Mouse (Mus musculus): ENCODE data around the gene Sgpp1. TPM values are rescaled to one million over a fixed set of nuclear protein-coding genes. Genes with fewer than 3 reads are reported as not detected.

Gene Sgpp1
- polyA plus RNA-seq, 1 experiment from 2014 or later: 27.0 TPM

DNA sequence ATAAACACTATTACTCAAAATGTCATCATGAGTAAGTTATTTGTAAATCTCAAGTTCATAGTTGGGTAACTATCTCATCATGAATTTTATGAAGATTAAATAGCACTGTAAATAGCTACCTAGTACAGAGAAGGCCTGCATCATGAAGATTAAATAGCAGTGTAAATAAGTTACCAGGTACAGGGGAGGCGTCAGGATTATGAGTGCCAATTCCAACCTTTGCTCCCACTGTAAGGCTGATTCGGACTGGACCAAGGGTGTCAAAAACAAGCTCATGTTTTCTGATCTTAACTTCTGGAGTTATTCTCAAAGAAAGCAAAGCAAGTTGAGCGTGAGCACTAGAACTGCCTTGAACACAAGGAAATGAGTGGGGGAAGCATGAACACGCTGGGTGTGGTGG, 51.9 kb downstream of the Sgpp1 start:
- no peak overlapping the region for H3K27ac ChIP-seq
- WGBS: 84% methylated on average over 4 of the region's 4 CpGs
- DNase-seq (ENCODE audit: low spot score): no peak
- H3K4me3 ChIP-seq (replicated peaks; ENCODE audit: low read depth, low read length): no peak overlapping the region
- no peak overlapping the region for H3K9ac ChIP-seq (ENCODE audit: low read depth, low read length)
- ATAC-seq (replicated peaks; ENCODE audit: low FRiP score, low read depth): peak; percentile 86; the same call in 1 of the 2 replicates
- H3K36me3 ChIP-seq (ENCODE audit: insufficient read depth, low read length): no peaks in the 10 kb centered on the region
- no peak overlapping the region for H3K4me2 ChIP-seq (ENCODE audit: low read length)
- H3K4me1 ChIP-seq (replicated peaks; ENCODE audit: insufficient read depth, low read length): no peaks in the 10 kb centered on the region
- no peak for TF ChIP-seq CTCF (IDR thresholded peaks at IDR 0.05; ENCODE audit: low read depth)
- H3K27me3 ChIP-seq (ENCODE audit: insufficient read depth, low read length): no peaks in the 10 kb centered on the region
- no peaks in the 10 kb centered on the region for H3K9me3 ChIP-seq (replicated peaks; ENCODE audit: low read length)

DNA sequence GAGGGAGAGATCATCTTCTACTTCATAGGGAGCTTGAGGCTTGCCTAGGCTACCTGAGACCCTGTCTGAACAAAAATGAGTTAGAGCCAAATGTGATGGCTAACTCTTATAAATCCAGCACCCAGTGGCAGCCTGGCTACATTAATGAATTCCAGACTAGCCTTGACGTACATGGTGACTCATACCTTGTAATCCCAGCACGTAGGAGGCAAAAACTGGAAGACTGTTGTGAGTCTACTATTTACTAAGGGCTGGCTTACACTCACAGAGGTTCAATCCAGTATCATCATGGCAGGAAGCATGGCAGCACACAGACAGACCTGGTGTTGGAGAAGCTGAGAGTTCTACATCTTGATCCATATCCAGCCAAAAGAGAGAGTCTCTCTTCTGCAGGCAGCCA, 52.7 kb downstream of the Sgpp1 start:
- H3K9me3 ChIP-seq (replicated peaks; ENCODE audit: low read length): no peaks in the 10 kb centered on the region
- no peak overlapping the region for H3K9ac ChIP-seq (ENCODE audit: low read depth, low read length)
- no peaks in the 10 kb centered on the region for H3K27me3 ChIP-seq (ENCODE audit: insufficient read depth, low read length)
- no peak overlapping the region for H3K4me3 ChIP-seq (replicated peaks; ENCODE audit: low read depth, low read length)
- no peak overlapping the region for H3K27ac ChIP-seq
- DNase-seq (ENCODE audit: low spot score) (no peak), ATAC-seq (replicated peaks; ENCODE audit: low FRiP score, low read depth) (no peak)
- no peak for TF ChIP-seq CTCF (IDR thresholded peaks at IDR 0.05; ENCODE audit: low read depth)
- 58% methylated on average over 2 of the region's 2 CpGs for WGBS
- H3K4me1 ChIP-seq (replicated peaks; ENCODE audit: insufficient read depth, low read length): no peaks in the 10 kb centered on the region
- H3K4me2 ChIP-seq (ENCODE audit: low read length): no peak overlapping the region
- H3K36me3 ChIP-seq (ENCODE audit: insufficient read depth, low read length): no peaks in the 10 kb centered on the region

DNA sequence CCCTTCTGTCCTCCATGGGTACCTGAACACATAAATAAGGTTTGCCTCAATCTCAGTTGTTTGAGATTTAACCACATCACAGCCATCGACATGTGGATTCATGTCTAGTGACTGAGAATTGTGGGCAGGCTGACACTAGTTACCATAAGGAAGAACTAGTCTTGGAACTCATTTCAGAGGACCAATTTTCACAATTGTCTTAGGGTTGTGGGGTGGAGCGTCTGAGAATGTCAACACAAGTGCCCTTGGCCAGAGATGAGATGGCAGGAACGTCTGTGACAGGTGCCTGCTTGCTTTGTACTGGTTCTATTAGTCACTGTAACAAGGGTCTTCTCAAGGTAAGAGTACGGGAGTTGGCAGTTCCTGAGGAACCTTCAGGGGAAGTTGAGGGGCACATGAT, 54.4 kb downstream of the Sgpp1 start:
- no peak for DNase-seq (ENCODE audit: low spot score)
- no peak for ATAC-seq (replicated peaks; ENCODE audit: low FRiP score, low read depth)
- no peaks in the 10 kb centered on the region for H3K9me3 ChIP-seq (replicated peaks; ENCODE audit: low read length)
- no peaks in the 10 kb centered on the region for H3K27me3 ChIP-seq (ENCODE audit: insufficient read depth, low read length)
- no peak overlapping the region for H3K4me2 ChIP-seq (ENCODE audit: low read length)
- H3K4me3 ChIP-seq (replicated peaks; ENCODE audit: low read depth, low read length): no peak overlapping the region
- no peak overlapping the region for H3K9ac ChIP-seq (ENCODE audit: low read depth, low read length)
- TF ChIP-seq CTCF (IDR thresholded peaks at IDR 0.05; ENCODE audit: low read depth): no peak
- no peak overlapping the region for H3K27ac ChIP-seq
- H3K4me1 ChIP-seq (replicated peaks; ENCODE audit: insufficient read depth, low read length): no peaks in the 10 kb centered on the region
- no peaks in the 10 kb centered on the region for H3K36me3 ChIP-seq (ENCODE audit: insufficient read depth, low read length)
- WGBS: 77% methylated on average over 4 of the region's 4 CpGs

DNA sequence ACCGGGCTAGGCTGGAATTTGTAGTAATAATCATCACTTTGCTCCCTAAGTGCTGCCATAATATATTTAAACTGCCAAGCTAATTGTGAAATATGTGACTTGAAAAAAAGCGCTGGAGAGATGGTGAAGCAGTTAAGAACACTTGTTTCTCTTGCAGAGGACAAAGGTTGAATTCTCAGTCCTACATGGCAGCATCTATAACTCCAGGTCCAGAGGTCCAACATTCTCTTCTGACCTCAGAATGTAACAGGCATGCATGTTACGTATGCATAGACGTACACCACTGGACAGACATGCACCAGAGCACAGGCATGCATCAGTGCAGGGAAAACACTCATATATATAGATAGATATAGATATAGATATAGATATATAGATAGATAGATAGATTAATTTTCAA, 57.1 kb downstream of the Sgpp1 start:
- H3K4me1 ChIP-seq (replicated peaks; ENCODE audit: insufficient read depth, low read length): no peaks in the 10 kb centered on the region
- no peaks in the 10 kb centered on the region for H3K27me3 ChIP-seq (ENCODE audit: insufficient read depth, low read length)
- DNase-seq (ENCODE audit: low spot score) (no peak), ATAC-seq (replicated peaks; ENCODE audit: low FRiP score, low read depth) (0 out of 2 replicates have a peak, but pooled peaks have one; percentile 61)
- H3K4me2 ChIP-seq (ENCODE audit: low read length): no peak overlapping the region
- no peak overlapping the region for H3K4me3 ChIP-seq (replicated peaks; ENCODE audit: low read depth, low read length)
- TF ChIP-seq CTCF (IDR thresholded peaks at IDR 0.05; ENCODE audit: low read depth): no peak
- 77% methylated on average over 4 of the region's 4 CpGs for WGBS
- no peaks in the 10 kb centered on the region for H3K9me3 ChIP-seq (replicated peaks; ENCODE audit: low read length)
- no peak overlapping the region for H3K27ac ChIP-seq
- H3K9ac ChIP-seq (ENCODE audit: low read depth, low read length): no peak overlapping the region
- H3K36me3 ChIP-seq (ENCODE audit: insufficient read depth, low read length): no peaks in the 10 kb centered on the region

DNA sequence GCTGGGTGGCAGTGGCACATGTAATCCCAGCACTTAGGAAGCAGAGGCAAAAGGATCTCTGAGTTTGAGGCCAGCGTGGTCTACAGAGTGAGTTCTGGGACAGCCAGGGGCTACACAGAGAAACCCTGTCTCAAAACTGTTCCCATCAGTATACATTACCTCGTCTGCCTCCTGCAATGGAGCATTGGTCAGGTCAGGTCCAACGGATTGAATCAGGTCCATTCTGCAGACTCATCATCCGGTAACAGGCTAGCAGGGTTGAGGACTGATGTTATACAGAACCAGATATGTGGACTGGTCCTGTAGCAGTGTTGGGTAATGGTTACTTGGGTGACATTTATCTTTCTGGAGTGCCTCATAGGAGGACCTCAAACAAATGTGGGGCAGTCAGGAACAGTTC, 62.9 kb downstream of the Sgpp1 start:
- Histone ChIP-seq H3K9me3 (replicated peaks; ENCODE audit: low read length) (no peaks in the 10 kb centered on the region), H3K27ac (no peak overlapping the region), H3K4me3 (replicated peaks; ENCODE audit: low read depth, low read length) (no peak overlapping the region), H3K9ac (ENCODE audit: low read depth, low read length) (no peak overlapping the region), H3K4me2 (ENCODE audit: low read length) (no peak overlapping the region), H3K36me3 (ENCODE audit: insufficient read depth, low read length) (no peaks in the 10 kb centered on the region), H3K4me1 (replicated peaks; ENCODE audit: insufficient read depth, low read length) (peaks cover 8% of the 10 kb centered on the region; the same call in 1 of the 2 replicates), H3K27me3 (ENCODE audit: insufficient read depth, low read length) (no peaks in the 10 kb centered on the region)
- ATAC-seq (replicated peaks; ENCODE audit: low FRiP score, low read depth) (no peak), DNase-seq (ENCODE audit: low spot score) (no peak)
- no peak for TF ChIP-seq CTCF (IDR thresholded peaks at IDR 0.05; ENCODE audit: low read depth)
- 93% methylated on average over 4 of the region's 4 CpGs for WGBS

DNA sequence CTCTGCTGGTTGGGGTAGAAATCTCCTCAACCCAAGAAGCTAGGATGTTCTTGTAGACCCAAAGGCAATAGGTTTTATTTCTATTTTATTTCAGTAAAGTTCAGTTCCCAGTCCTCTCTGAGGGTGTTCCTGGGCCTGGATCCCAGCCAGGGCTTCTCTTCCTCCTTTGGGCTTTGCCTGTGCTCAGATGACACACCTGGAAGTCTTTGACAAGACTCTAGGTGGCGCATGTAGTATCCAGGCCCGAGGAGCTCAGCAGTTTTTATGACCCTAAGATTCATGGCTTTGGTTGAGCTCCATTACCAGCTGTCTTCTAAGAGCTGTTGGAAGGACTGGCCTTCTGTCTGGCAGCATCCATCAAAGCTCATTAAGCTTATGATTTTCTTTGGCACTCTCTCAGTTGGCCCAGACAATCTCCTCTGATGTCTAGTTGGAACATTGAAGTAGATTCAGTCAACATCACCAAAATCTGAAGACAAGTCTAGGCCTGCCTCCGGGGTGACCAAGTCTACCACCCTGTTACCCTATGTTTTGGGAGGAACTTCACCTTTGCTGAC, 63.7 kb downstream of the Sgpp1 start:
- H3K36me3 ChIP-seq (ENCODE audit: insufficient read depth, low read length): no peaks in the 10 kb centered on the region
- no peak overlapping the region for H3K4me2 ChIP-seq (ENCODE audit: low read length)
- 57% methylated on average over 3 of the region's 3 CpGs for WGBS
- H3K27ac ChIP-seq: no peak overlapping the region
- H3K9ac ChIP-seq (ENCODE audit: low read depth, low read length): no peak overlapping the region
- H3K27me3 ChIP-seq (ENCODE audit: insufficient read depth, low read length): no peaks in the 10 kb centered on the region
- no peak for ATAC-seq (replicated peaks; ENCODE audit: low FRiP score, low read depth)
- H3K4me3 ChIP-seq (replicated peaks; ENCODE audit: low read depth, low read length): no peak overlapping the region
- H3K9me3 ChIP-seq (replicated peaks; ENCODE audit: low read length): no peaks in the 10 kb centered on the region
- peaks cover 8% of the 10 kb centered on the region; the same call in 1 of the 2 replicates for H3K4me1 ChIP-seq (replicated peaks; ENCODE audit: insufficient read depth, low read length)
- DNase-seq (ENCODE audit: low spot score): peak; percentile 51
- TF ChIP-seq CTCF (IDR thresholded peaks at IDR 0.05; ENCODE audit: low read depth): peak; percentile 39; the same call in 1 of the 2 replicates

DNA sequence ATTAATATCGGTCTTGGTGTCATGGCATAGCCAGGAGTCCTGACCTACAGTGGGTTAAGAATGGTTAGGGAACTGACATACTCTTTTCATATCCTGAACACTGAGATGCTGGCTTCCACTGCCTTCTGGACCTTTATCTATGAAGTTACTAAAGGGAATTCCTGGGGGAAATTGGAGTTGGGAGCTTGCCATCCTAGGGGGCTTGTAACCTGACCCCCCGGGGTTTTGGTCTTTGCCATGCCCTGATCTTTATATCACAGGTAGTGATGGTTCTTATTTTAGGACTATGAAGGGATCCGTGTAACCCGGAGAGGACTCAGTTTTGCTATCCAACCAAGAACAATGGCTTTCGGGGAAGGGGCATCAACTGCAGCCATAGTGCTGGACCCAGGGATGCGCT, 64.9 kb downstream of the Sgpp1 start:
- H3K27me3 ChIP-seq (ENCODE audit: insufficient read depth, low read length): no peaks in the 10 kb centered on the region
- DNase-seq (ENCODE audit: low spot score) (no peak), ATAC-seq (replicated peaks; ENCODE audit: low FRiP score, low read depth) (no peak)
- H3K4me2 ChIP-seq (ENCODE audit: low read length): peak overlapping the region; percentile 82
- H3K9me3 ChIP-seq (replicated peaks; ENCODE audit: low read length): no peaks in the 10 kb centered on the region
- peak overlapping the region; percentile 72; the same call in 1 of the 2 replicates for H3K9ac ChIP-seq (ENCODE audit: low read depth, low read length)
- no peaks in the 10 kb centered on the region for H3K36me3 ChIP-seq (ENCODE audit: insufficient read depth, low read length)
- no peak overlapping the region for H3K27ac ChIP-seq
- peaks cover 8% of the 10 kb centered on the region; the same call in 1 of the 2 replicates for H3K4me1 ChIP-seq (replicated peaks; ENCODE audit: insufficient read depth, low read length)
- H3K4me3 ChIP-seq (replicated peaks; ENCODE audit: low read depth, low read length): peak overlapping the region; percentile 66
- WGBS: 88% methylated on average over 6 of the region's 6 CpGs
- TF ChIP-seq CTCF (IDR thresholded peaks at IDR 0.05; ENCODE audit: low read depth): no peak
